Mouse (Mus musculus): Measurements from ENCODE around the gene 1190005I06Rik. TPM values are rescaled to one million over a fixed set of nuclear protein-coding genes. Genes with fewer than 3 reads are reported as not detected.

The 1190005I06Rik gene
- polyA plus RNA-seq, 1 experiment from 2014 or later = 8.3 TPM

- 68% methylated on average over 18 of the region's 18 CpGs for WGBS
- peaks cover 91% of the 10 kb centered on the region for H3K4me1 ChIP-seq
- H3K4me2 ChIP-seq (replicated peaks) = peak overlapping the region; percentile 24; the same call in 1 of the 2 replicates
Measured at GRCm38 (mm10) chr8:120562680-120563347, 84.6 kb downstream of the 1190005I06Rik start.

GRCm38 (mm10) chr8:120561539-120562435 is 85.6 kb downstream of the 1190005I06Rik start:
- peak overlapping the region; percentile 86; the same call in 1 of the 2 replicates for H3K27ac ChIP-seq (replicated peaks)
- H3K4me2 ChIP-seq (replicated peaks) = no peak overlapping the region
- H3K4me3 ChIP-seq (replicated peaks) = no peak overlapping the region
- 80% methylated on average over 22 of the region's 22 CpGs for WGBS
- H3K9ac ChIP-seq = no peak overlapping the region
- H3K4me1 ChIP-seq = peaks cover 98% of the 10 kb centered on the region
- no peaks in the 10 kb centered on the region for H3K9me3 ChIP-seq (replicated peaks)
- ATAC-seq (ENCODE audit: insufficient number of reproducible peaks, low FRiP score, low TSS enrichment, low read depth) = no peak
- no peaks in the 10 kb centered on the region for H3K27me3 ChIP-seq
- H3K36me3 ChIP-seq = peaks cover 4% of the 10 kb centered on the region

More at GRCm38 (mm10) chr8:120562680-120563347, 84.6 kb downstream of the 1190005I06Rik start:
- H3K36me3 ChIP-seq = peaks cover 14% of the 10 kb centered on the region
- no peak for ATAC-seq (ENCODE audit: insufficient number of reproducible peaks, low FRiP score, low TSS enrichment, low read depth)
- no peak overlapping the region for H3K9ac ChIP-seq
- H3K9me3 ChIP-seq (replicated peaks) = no peaks in the 10 kb centered on the region
- H3K4me3 ChIP-seq (replicated peaks) = no peak overlapping the region
- H3K27me3 ChIP-seq = no peaks in the 10 kb centered on the region
- H3K27ac ChIP-seq (replicated peaks) = peak overlapping the region; percentile 86

GRCm38 (mm10) chr8:120560535-120560934 is 86.9 kb downstream of the 1190005I06Rik start:
- H3K27me3 ChIP-seq = no peaks in the 10 kb centered on the region
- no peak overlapping the region for H3K9ac ChIP-seq
- WGBS = 84% methylated on average over 5 of the region's 5 CpGs
- no peaks in the 10 kb centered on the region for H3K36me3 ChIP-seq
- no peak overlapping the region for H3K27ac ChIP-seq (replicated peaks)
- no peak overlapping the region for H3K4me2 ChIP-seq (replicated peaks)
- H3K9me3 ChIP-seq (replicated peaks) = no peaks in the 10 kb centered on the region
- peaks cover 99% of the 10 kb centered on the region for H3K4me1 ChIP-seq
- ATAC-seq (ENCODE audit: insufficient number of reproducible peaks, low FRiP score, low TSS enrichment, low read depth) = no peak
- H3K4me3 ChIP-seq (replicated peaks) = no peak overlapping the region

- Histone ChIP-seq H3K4me3 (replicated peaks) (no peak overlapping the region), H3K36me3 (peaks cover 1% of the 10 kb centered on the region; the same call in 1 of the 2 replicates), H3K4me1 (peaks cover 99% of the 10 kb centered on the region), H3K4me2 (replicated peaks) (no peak overlapping the region), H3K9ac (no peak overlapping the region), H3K27me3 (no peaks in the 10 kb centered on the region), H3K9me3 (replicated peaks) (no peaks in the 10 kb centered on the region), H3K27ac (replicated peaks) (no peak overlapping the region)
- 41% methylated on average over 11 of the region's 11 CpGs for WGBS
- no peak for ATAC-seq (ENCODE audit: insufficient number of reproducible peaks, low FRiP score, low TSS enrichment, low read depth)
Measured at GRCm38 (mm10) chr8:120559654-120560053, 87.8 kb downstream of the 1190005I06Rik start.

Other genes starting within 250 kb of the 1190005I06Rik start
- gene Gins2, start 58.3 kb downstream of the 1190005I06Rik start, polyA plus RNA-seq (2015; fragmentation: Nextera tagmentation; extraction: Ambion mirVana) = 81.7 and 85.6 TPM in 2 replicates
- 0.67 and 6.2 TPM in 2 replicates for gene Gm27021, start 20.4 kb upstream of the 1190005I06Rik start, polyA plus RNA-seq (2015; fragmentation: Nextera tagmentation; extraction: Ambion mirVana)
- gene Cox4i1, start 20.6 kb upstream of the 1190005I06Rik start, polyA plus RNA-seq (2015; fragmentation: Nextera tagmentation; extraction: Ambion mirVana) = 1,008 and 1,040 TPM in 2 replicates
- 220 and 225 TPM in 2 replicates for gene Emc8, start 20.9 kb upstream of the 1190005I06Rik start, polyA plus RNA-seq (2015; fragmentation: Nextera tagmentation; extraction: Ambion mirVana)
- 10.0 and 10.2 TPM in 2 replicates for gene Irf8, start 88.7 kb upstream of the 1190005I06Rik start, polyA plus RNA-seq (2015; fragmentation: Nextera tagmentation; extraction: Ambion mirVana)